Mouse (Mus musculus): ENCODE results near the gene Fat3. TPM values are rescaled to one million over a fixed set of nuclear protein-coding genes. Genes with fewer than 3 reads are reported as not detected.

Gene Fat3
- polyA plus RNA-seq, 1 experiment from 2014 or later, result 5.4 TPM

DNA sequence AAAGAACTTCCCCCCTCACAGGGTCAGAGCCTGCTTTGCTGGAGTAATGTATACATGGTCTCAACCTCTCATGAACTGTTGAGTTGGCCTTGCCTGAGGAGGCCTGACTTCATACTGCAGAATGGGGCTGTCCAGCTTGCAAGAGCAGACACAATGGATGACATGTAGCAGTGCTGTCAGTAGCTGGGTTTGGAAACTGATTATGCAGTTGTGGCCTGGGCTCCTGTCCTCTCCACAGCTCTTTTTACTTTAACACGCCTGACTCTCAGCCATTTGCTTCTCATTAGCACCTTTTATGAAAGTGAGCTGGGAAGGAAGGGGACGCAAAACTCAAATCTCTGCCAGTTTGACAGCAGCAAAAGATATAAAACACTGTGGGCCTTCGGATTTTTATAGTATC is 356.4 kb downstream of the Fat3 start:
- Histone ChIP-seq H3K4me1 (ENCODE audit: control insufficient read depth, insufficient read depth, low read length) (no peaks in the 10 kb centered on the region), H3K27ac (replicated peaks; ENCODE audit: low read depth, low read length) (no peak overlapping the region), H3K4me2 (ENCODE audit: low read depth, low read length) (no peak overlapping the region), H3K4me3 (ENCODE audit: low read depth, low read length) (no peak overlapping the region), H3K9ac (ENCODE audit: low read depth, low read length) (no peak overlapping the region), H3K27me3 (replicated peaks; ENCODE audit: control insufficient read depth, insufficient read depth, low read length) (no peaks in the 10 kb centered on the region), H3K36me3 (ENCODE audit: control insufficient read depth, insufficient read depth, low read length) (no peaks in the 10 kb centered on the region), H3K9me3 (ENCODE audit: control insufficient read depth, low read length) (no peaks in the 10 kb centered on the region)
- 60% methylated on average over 3 of the region's 3 CpGs for WGBS
- no peak for ATAC-seq (ENCODE audit: low read depth)
- DNase-seq (ENCODE audit: low spot score), result no peak

DNA sequence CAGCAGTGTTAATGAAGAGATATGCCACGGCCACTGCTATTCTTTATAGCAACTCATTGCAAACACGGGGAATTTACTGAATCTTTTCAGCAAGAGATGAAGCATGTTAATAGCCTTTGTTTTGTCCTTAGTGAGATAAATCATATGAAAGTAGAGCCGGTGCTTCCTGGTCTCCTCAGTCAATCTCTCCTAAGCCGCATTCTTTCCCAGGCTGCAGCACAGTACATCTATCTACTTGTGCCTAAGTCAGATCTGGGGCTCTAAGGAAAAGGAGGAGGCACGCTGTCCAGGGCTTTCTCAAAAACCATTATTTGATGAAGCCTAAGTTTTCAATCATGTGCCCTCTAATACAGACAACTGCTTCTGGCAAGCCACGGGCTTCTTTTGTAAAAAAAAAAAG is 361.8 kb downstream of the Fat3 start:
- H3K9me3 ChIP-seq (ENCODE audit: control insufficient read depth, low read length), result no peaks in the 10 kb centered on the region
- WGBS, result 56% methylated on average over 6 of the region's 6 CpGs
- DNase-seq (ENCODE audit: low spot score) (no peak), ATAC-seq (ENCODE audit: low read depth) (no peak)
- no peak overlapping the region for H3K9ac ChIP-seq (ENCODE audit: low read depth, low read length)
- H3K27me3 ChIP-seq (replicated peaks; ENCODE audit: control insufficient read depth, insufficient read depth, low read length), result no peaks in the 10 kb centered on the region
- H3K4me1 ChIP-seq (ENCODE audit: control insufficient read depth, insufficient read depth, low read length), result no peaks in the 10 kb centered on the region
- H3K4me3 ChIP-seq (ENCODE audit: low read depth, low read length), result no peak overlapping the region
- no peaks in the 10 kb centered on the region for H3K36me3 ChIP-seq (ENCODE audit: control insufficient read depth, insufficient read depth, low read length)
- no peak overlapping the region for H3K27ac ChIP-seq (replicated peaks; ENCODE audit: low read depth, low read length)
- no peak overlapping the region for H3K4me2 ChIP-seq (ENCODE audit: low read depth, low read length)

DNA sequence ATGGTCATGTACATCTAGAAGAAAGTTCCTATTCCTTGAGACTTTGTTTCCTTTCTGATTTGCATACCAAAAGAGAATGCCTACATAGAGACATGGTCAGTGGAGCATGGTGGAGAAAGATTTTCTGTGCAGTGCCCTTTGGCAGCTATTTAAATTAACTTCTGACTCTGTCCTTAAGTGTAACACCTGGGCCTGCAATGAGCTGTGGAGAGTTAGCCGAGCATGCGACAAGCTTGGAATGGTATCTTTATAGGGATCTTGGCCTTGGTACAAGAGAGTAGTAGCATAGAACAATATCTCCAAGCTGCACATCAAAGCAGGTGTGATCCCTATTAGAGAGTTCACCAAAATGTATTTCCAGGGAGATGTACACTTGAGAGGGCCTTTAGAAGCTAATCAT is 368.0 kb downstream of the Fat3 start:
- Histone ChIP-seq H3K4me1 (ENCODE audit: control insufficient read depth, insufficient read depth, low read length) (no peaks in the 10 kb centered on the region), H3K9me3 (ENCODE audit: control insufficient read depth, low read length) (no peaks in the 10 kb centered on the region), H3K27ac (replicated peaks; ENCODE audit: low read depth, low read length) (no peak overlapping the region), H3K36me3 (ENCODE audit: control insufficient read depth, insufficient read depth, low read length) (no peaks in the 10 kb centered on the region), H3K9ac (ENCODE audit: low read depth, low read length) (no peak overlapping the region), H3K4me3 (ENCODE audit: low read depth, low read length) (no peak overlapping the region), H3K4me2 (ENCODE audit: low read depth, low read length) (no peak overlapping the region), H3K27me3 (replicated peaks; ENCODE audit: control insufficient read depth, insufficient read depth, low read length) (no peaks in the 10 kb centered on the region)
- ATAC-seq (ENCODE audit: low read depth), result no peak
- 74% methylated on average over 2 of the region's 2 CpGs for WGBS
- no peak for DNase-seq (ENCODE audit: low spot score)

DNA sequence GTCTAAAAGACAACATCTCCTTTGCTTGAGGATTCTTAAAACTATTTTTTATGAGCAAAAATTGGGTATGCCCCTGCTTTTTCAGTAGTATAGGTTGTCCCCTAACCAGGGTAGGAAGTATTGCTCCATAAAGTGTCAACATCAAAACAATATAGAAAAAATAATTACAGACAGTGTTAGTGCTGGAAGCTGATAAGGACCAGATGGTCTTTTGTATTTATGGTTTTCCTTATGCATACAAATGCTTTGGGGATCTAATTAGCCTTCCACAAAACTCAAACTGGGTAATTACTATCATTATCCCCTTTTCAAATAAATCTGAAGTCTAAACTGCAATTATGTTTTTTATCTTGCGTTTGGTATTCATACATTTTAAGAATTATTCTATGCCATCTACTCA is 368.5 kb downstream of the Fat3 start:
- DNase-seq (ENCODE audit: low spot score), result no peak
- H3K27me3 ChIP-seq (replicated peaks; ENCODE audit: control insufficient read depth, insufficient read depth, low read length), result no peaks in the 10 kb centered on the region
- H3K4me2 ChIP-seq (ENCODE audit: low read depth, low read length), result no peak overlapping the region
- H3K4me1 ChIP-seq (ENCODE audit: control insufficient read depth, insufficient read depth, low read length), result no peaks in the 10 kb centered on the region
- H3K36me3 ChIP-seq (ENCODE audit: control insufficient read depth, insufficient read depth, low read length), result no peaks in the 10 kb centered on the region
- H3K9me3 ChIP-seq (ENCODE audit: control insufficient read depth, low read length), result no peaks in the 10 kb centered on the region
- no peak overlapping the region for H3K27ac ChIP-seq (replicated peaks; ENCODE audit: low read depth, low read length)
- WGBS, result 59% methylated on average over 1 of the region's 1 CpGs
- no peak overlapping the region for H3K4me3 ChIP-seq (ENCODE audit: low read depth, low read length)
- ATAC-seq (ENCODE audit: low read depth), result no peak
- H3K9ac ChIP-seq (ENCODE audit: low read depth, low read length), result no peak overlapping the region

DNA sequence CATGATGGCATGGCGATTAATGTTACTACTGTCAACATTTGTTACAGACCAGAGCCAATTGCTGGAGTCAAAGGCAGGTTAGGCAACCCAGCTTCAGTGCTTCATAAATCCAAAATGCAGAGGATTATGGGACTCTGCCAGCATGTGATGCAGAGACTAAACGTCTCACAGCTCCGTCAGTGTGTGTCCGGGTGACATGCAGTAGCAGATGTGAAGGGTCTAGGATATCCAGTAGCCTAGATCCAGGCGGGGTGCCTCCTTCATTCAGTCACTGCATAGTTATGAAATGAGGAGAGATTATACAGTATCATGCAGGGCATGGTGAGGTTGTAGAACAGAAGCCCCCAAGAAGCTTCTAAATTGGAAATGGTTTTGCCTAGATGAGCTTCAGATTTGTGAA is 379.3 kb downstream of the Fat3 start:
- no peaks in the 10 kb centered on the region for H3K36me3 ChIP-seq (ENCODE audit: control insufficient read depth, insufficient read depth, low read length)
- no peaks in the 10 kb centered on the region for H3K9me3 ChIP-seq (ENCODE audit: control insufficient read depth, low read length)
- H3K4me1 ChIP-seq (ENCODE audit: control insufficient read depth, insufficient read depth, low read length), result no peaks in the 10 kb centered on the region
- H3K4me2 ChIP-seq (ENCODE audit: low read depth, low read length), result no peak overlapping the region
- ATAC-seq (ENCODE audit: low read depth), result peak; percentile 88; the same call in 1 of the 2 replicates
- H3K27ac ChIP-seq (replicated peaks; ENCODE audit: low read depth, low read length), result no peak overlapping the region
- H3K27me3 ChIP-seq (replicated peaks; ENCODE audit: control insufficient read depth, insufficient read depth, low read length), result no peaks in the 10 kb centered on the region
- peak; percentile 73 for DNase-seq (ENCODE audit: low spot score)
- 73% methylated on average over 5 of the region's 5 CpGs for WGBS
- no peak overlapping the region for H3K4me3 ChIP-seq (ENCODE audit: low read depth, low read length)
- no peak overlapping the region for H3K9ac ChIP-seq (ENCODE audit: low read depth, low read length)

DNA sequence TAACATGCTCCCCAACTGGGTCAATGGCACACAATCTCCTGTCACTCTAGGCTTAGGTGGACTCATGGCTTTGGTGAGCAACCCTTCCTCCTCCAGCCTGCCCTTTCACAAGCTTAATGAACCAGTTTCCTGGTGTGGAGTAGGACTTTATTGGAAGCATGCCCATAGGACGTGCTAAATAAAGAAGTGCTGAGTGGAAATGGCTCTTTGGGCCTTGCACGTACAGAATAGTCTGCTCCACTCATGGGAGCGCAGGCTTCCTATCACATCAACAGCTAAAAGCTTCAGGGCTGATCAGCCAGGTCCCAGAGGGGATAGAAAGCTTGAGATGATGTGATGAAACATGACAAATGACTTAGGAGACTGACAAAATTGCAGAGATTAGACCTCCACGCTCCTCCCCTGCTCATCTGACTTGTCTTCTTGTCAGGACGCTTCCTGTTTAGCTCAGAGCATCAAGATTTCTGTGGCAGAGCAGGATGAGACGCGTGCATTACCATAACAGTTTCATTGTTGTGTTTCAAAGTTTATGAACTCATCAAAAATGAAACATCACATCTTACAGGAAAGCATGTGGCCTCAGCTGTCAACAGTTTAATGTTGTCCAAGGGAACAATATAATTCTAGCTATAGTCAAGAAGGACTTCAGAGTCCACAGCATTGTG is 386.1 kb downstream of the Fat3 start:
- no peak; the same call in 1 of the 2 replicates for ATAC-seq (ENCODE audit: low read depth)
- no peaks in the 10 kb centered on the region for H3K9me3 ChIP-seq (ENCODE audit: control insufficient read depth, low read length)
- no peaks in the 10 kb centered on the region for H3K4me1 ChIP-seq (ENCODE audit: control insufficient read depth, insufficient read depth, low read length)
- H3K36me3 ChIP-seq (ENCODE audit: control insufficient read depth, insufficient read depth, low read length), result no peaks in the 10 kb centered on the region
- H3K9ac ChIP-seq (ENCODE audit: low read depth, low read length), result no peak overlapping the region
- no peak overlapping the region for H3K4me3 ChIP-seq (ENCODE audit: low read depth, low read length)
- DNase-seq (ENCODE audit: low spot score), result peak; percentile 62
- H3K27me3 ChIP-seq (replicated peaks; ENCODE audit: control insufficient read depth, insufficient read depth, low read length), result no peaks in the 10 kb centered on the region
- H3K27ac ChIP-seq (replicated peaks; ENCODE audit: low read depth, low read length), result no peak overlapping the region
- 55% methylated on average over 7 of the region's 7 CpGs for WGBS
- H3K4me2 ChIP-seq (ENCODE audit: low read depth, low read length), result no peak overlapping the region

DNA sequence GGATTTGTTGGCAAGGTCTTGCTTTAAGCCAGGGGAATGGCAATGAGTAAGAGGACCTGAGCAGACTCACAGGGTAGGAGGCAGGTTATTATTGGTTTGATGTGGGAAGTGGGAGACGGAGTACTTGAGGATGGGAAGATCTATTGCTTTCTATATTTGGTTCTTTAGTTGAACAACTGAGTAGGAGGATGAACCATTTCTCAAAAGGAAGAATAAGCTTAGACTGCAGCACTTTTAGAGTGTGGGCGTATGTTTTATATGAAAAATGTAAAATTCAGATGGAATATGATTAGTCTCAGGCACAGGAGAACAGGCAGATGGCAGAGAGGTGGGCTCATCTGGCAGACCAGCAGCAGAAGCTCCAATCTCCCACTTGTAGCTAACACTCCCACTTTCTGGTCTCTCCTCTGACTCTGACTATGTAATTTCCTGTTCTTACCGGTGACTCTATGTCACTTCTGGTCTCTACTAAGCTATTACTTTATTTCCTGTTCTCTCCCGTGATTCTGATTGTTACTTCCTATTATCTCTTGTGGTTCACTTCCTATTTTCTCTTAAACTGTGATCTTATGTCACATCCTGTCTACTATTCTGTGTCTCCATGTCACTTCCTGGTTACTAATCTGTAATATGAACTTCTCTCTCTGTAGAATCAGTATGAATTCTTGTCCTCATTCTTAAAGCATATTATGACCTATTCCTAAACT is 387.0 kb downstream of the Fat3 start:
- H3K4me1 ChIP-seq (ENCODE audit: control insufficient read depth, insufficient read depth, low read length), result no peaks in the 10 kb centered on the region
- no peak overlapping the region for H3K4me2 ChIP-seq (ENCODE audit: low read depth, low read length)
- no peaks in the 10 kb centered on the region for H3K27me3 ChIP-seq (replicated peaks; ENCODE audit: control insufficient read depth, insufficient read depth, low read length)
- no peak for ATAC-seq (ENCODE audit: low read depth)
- 72% methylated on average over 4 of the region's 4 CpGs for WGBS
- no peak overlapping the region for H3K4me3 ChIP-seq (ENCODE audit: low read depth, low read length)
- H3K9ac ChIP-seq (ENCODE audit: low read depth, low read length), result no peak overlapping the region
- no peak for DNase-seq (ENCODE audit: low spot score)
- no peaks in the 10 kb centered on the region for H3K36me3 ChIP-seq (ENCODE audit: control insufficient read depth, insufficient read depth, low read length)
- H3K9me3 ChIP-seq (ENCODE audit: control insufficient read depth, low read length), result no peaks in the 10 kb centered on the region
- H3K27ac ChIP-seq (replicated peaks; ENCODE audit: low read depth, low read length), result no peak overlapping the region

DNA sequence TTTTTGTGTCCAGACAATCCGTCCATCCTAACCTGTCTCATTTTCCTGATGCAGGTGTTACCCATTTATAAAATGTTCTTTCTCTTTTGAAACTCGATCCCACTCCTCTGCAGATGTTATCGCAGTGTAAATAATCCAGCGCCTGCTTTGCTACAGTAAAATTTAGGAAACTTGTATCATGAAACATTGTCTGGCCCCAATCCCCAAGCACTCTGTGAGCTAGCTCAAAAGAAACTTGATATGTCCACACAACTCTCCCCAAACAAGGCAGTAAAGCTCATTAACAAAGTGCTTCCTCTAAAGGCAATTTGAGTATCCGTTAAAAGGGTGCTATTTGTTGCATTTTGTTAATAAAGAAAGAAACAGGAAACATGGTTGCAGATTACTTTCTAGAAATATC is 393.2 kb downstream of the Fat3 start:
- Histone ChIP-seq H3K36me3 (ENCODE audit: control insufficient read depth, insufficient read depth, low read length) (no peaks in the 10 kb centered on the region), H3K27ac (replicated peaks; ENCODE audit: low read depth, low read length) (no peak overlapping the region), H3K9ac (ENCODE audit: low read depth, low read length) (no peak overlapping the region), H3K4me2 (ENCODE audit: low read depth, low read length) (no peak overlapping the region), H3K27me3 (replicated peaks; ENCODE audit: control insufficient read depth, insufficient read depth, low read length) (no peaks in the 10 kb centered on the region), H3K9me3 (ENCODE audit: control insufficient read depth, low read length) (no peaks in the 10 kb centered on the region), H3K4me1 (ENCODE audit: control insufficient read depth, insufficient read depth, low read length) (peaks cover 7% of the 10 kb centered on the region; the same call in 1 of the 2 replicates), H3K4me3 (ENCODE audit: low read depth, low read length) (no peak overlapping the region)
- no peak for ATAC-seq (ENCODE audit: low read depth)
- WGBS, result 14% methylated on average over 5 of the region's 5 CpGs
- DNase-seq (ENCODE audit: low spot score), result peak; percentile 42

DNA sequence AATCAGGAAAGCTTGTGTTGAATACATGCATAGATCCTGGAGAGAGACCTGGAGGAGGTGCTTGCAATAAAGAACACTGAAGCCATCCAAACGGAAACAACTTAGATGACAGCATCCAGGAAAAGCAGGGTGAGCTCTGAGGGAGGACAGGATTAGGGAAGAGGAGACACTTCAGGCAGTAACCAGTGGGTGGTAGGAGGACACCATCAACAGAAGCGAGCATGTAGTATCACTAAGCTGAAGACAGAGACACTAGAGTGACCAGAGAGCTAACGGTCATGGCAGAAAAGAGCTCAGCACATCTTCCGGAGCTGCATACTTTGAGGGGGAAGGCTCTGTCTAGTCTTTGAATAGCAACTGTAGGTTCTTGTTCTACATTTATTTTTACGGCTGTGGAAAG is 393.7 kb downstream of the Fat3 start:
- H3K27ac ChIP-seq (replicated peaks; ENCODE audit: low read depth, low read length), result no peak overlapping the region
- DNase-seq (ENCODE audit: low spot score) (no peak), ATAC-seq (ENCODE audit: low read depth) (no peak)
- H3K36me3 ChIP-seq (ENCODE audit: control insufficient read depth, insufficient read depth, low read length), result no peaks in the 10 kb centered on the region
- 36% methylated on average over 5 of the region's 5 CpGs for WGBS
- H3K9me3 ChIP-seq (ENCODE audit: control insufficient read depth, low read length), result no peaks in the 10 kb centered on the region
- no peak overlapping the region for H3K4me2 ChIP-seq (ENCODE audit: low read depth, low read length)
- H3K4me3 ChIP-seq (ENCODE audit: low read depth, low read length), result no peak overlapping the region
- peaks cover 7% of the 10 kb centered on the region; the same call in 1 of the 2 replicates for H3K4me1 ChIP-seq (ENCODE audit: control insufficient read depth, insufficient read depth, low read length)
- no peak overlapping the region for H3K9ac ChIP-seq (ENCODE audit: low read depth, low read length)
- H3K27me3 ChIP-seq (replicated peaks; ENCODE audit: control insufficient read depth, insufficient read depth, low read length), result no peaks in the 10 kb centered on the region
